Mouse (Mus musculus) embryonic stem cell, embryonic (primary cell): Measurements from ENCODE around the gene Rftn2.

Experiments used
- CTCF ChIA-PET, 4 experiments: fragments of 300-600 bp in 2 of 4; fragments of 350-600 bp in 2 of 4; sonication (Branson Sonifier 250); formaldehyde crosslinking; loops; one replicate each; lab custom pipeline; 2022; ENCODE audit warnings: inconsistent platforms in 2 of 4; lab: Charles Lee
- POLR2A ChIA-PET, 4 experiments: fragments of 300-600 bp in 2 of 4; fragments of 350-600 bp in 2 of 4; sonication (Branson Sonifier 250); formaldehyde crosslinking; loops; one replicate each; lab custom pipeline; 2022; ENCODE audit warnings: antibody characterized with exemption in 4 of 4, inconsistent platforms in 1 of 4; lab: Charles Lee

Gene Rftn2

GRCm38 (mm10) chr1:55164005-55164404 lies 62.6 kb downstream of the Rftn2 start:
- POLR2A ChIA-PET = interaction anchor here (0.6 to 1.7 kb wide), 11 partner anchors 14 to 725 kb away, joined by 3 to 5 read pairs (median 3); partner anchors contain the start of gene Mob4 (in 1 of the 4)
- CTCF ChIA-PET = interaction anchor here in 1 of 4 experiments (0.6 to 0.8 kb wide), 2 partner anchors 15 to 242 kb away, joined by 3 read pairs; partner anchors contain the start of gene Plcl1

- ChIA-PET CTCF (no interaction called here), POLR2A (interaction anchor here in 2 of 4 experiments (0.6 to 5.1 kb wide), 7 partner anchors 20 to 138 kb away, joined by 3 to 31 read pairs (median 3); partner anchors contain the start of genes Hspd1 (in 1 of the 2) and Hspe1 (in 1 of the 2))
Observed at GRCm38 (mm10) chr1:55162781-55163180, 63.8 kb downstream of the Rftn2 start.

- CTCF ChIA-PET = interaction anchor here in 2 of 4 experiments (0.6 to 1.0 kb wide), 2 partner anchors 221 to 1538 kb away, joined by 3 to 4 read pairs; no protein-coding TSS in a partner anchor
- POLR2A ChIA-PET = interaction anchor here in 2 of 4 experiments (0.8 to 5.1 kb wide), 5 partner anchors 18 to 94 kb away, joined by 3 to 31 read pairs (median 5); partner anchors contain the start of genes Hspd1 (in 1 of the 2) and Hspe1 (in 1 of the 2)
Observed at GRCm38 (mm10) chr1:55161895-55162294, 64.7 kb downstream of the Rftn2 start.

- ChIA-PET POLR2A (interaction anchor here in 3 of 4 experiments (0.6 to 5.1 kb wide), 9 partner anchors 12 to 603 kb away, joined by 3 to 31 read pairs (median 3); partner anchors contain the start of genes Hspd1 (in 1 of the 3) and Hspe1 (in 1 of the 3)), CTCF (interaction anchor here in 2 of 4 experiments (0.6 to 1.0 kb wide), 2 partner anchors 222 to 1539 kb away, joined by 3 to 4 read pairs; no protein-coding TSS in a partner anchor)
Observed at GRCm38 (mm10) chr1:55160831-55161638, 65.5 kb downstream of the Rftn2 start.

GRCm38 (mm10) chr1:55160218-55160617 lies 66.4 kb downstream of the Rftn2 start:
- CTCF ChIA-PET = interaction anchor here in 1 of 4 experiments (1.2 kb wide), 1 partner anchor 9 kb away, joined by 4 read pairs; no protein-coding TSS in a partner anchor
- POLR2A ChIA-PET = interaction anchor here in 3 of 4 experiments (0.6 to 5.1 kb wide), 13 partner anchors 12 to 234 kb away, joined by 3 to 31 read pairs (median 4); partner anchors contain the start of genes Mob4 (in 2 of the 3), Ankrd44 (in 1 of the 3), Hspd1 (in 1 of the 3) and Hspe1 (in 1 of the 3)

- CTCF ChIA-PET = no interaction called here
- POLR2A ChIA-PET = interaction anchor here in 3 of 4 experiments (0.7 to 5.1 kb wide), 10 partner anchors 10 to 178 kb away, joined by 3 to 31 read pairs (median 4); partner anchors contain the start of genes Hspd1 (in 1 of the 3), Hspe1 (in 1 of the 3) and Mob4 (in 1 of the 3)
Observed at GRCm38 (mm10) chr1:55158821-55159220, 67.8 kb downstream of the Rftn2 start.

GRCm38 (mm10) chr1:55158211-55158610 lies 68.4 kb downstream of the Rftn2 start:
- ChIA-PET CTCF (no interaction called here), POLR2A (interaction anchor here in 3 of 4 experiments (0.6 to 1.6 kb wide), 4 partner anchors 27 to 78 kb away, joined by 3 to 4 read pairs (median 3); partner anchors contain the start of gene Mob4 (in 1 of the 3))

- POLR2A ChIA-PET = interaction anchor here in 3 of 4 experiments (0.6 to 1.2 kb wide), 6 partner anchors 20 to 105 kb away, joined by 3 to 4 read pairs (median 3); partner anchors contain the start of genes Mob4 (in 2 of the 3) and Coq10b (in 1 of the 3)
- CTCF ChIA-PET = no interaction called here
Observed at GRCm38 (mm10) chr1:55157329-55157728, 69.3 kb downstream of the Rftn2 start.

GRCm38 (mm10) chr1:55145556-55145955 lies 81.0 kb downstream of the Rftn2 start:
- CTCF ChIA-PET = no interaction called here
- POLR2A ChIA-PET = no interaction called here

- POLR2A ChIA-PET = interaction anchor here in 2 of 4 experiments (0.5 to 2.5 kb wide), 10 partner anchors 9 to 115 kb away, joined by 3 to 7 read pairs (median 3); partner anchors contain the start of genes Hspd1 (in 1 of the 2) and Hspe1 (in 1 of the 2)
- CTCF ChIA-PET = no interaction called here
Observed at GRCm38 (mm10) chr1:55144338-55144737, 82.2 kb downstream of the Rftn2 start.

GRCm38 (mm10) chr1:55135846-55136245 lies 90.7 kb downstream of the Rftn2 start:
- ChIA-PET CTCF (interaction anchor here in 3 of 4 experiments (0.5 to 1.8 kb wide), 7 partner anchors 32 to 460 kb away, joined by 3 to 4 read pairs (median 3); no protein-coding TSS in a partner anchor), POLR2A (interaction anchor here (0.5 to 7.6 kb wide), 25 partner anchors 8 to 77 kb away, joined by 3 to 72 read pairs (median 3); partner anchors contain the start of genes Hspd1 (in 4 of the 4) and Hspe1 (in 4 of the 4))

GRCm38 (mm10) chr1:55134301-55134700 lies 92.3 kb downstream of the Rftn2 start:
- ChIA-PET POLR2A (interaction anchor here in 3 of 4 experiments (0.8 to 7.6 kb wide), 12 partner anchors 9 to 48 kb away, joined by 3 to 72 read pairs (median 5); partner anchors contain the start of genes Hspd1 (in 2 of the 3) and Hspe1 (in 2 of the 3)), CTCF (no interaction called here)

GRCm38 (mm10) chr1:55133173-55133572 lies 93.4 kb downstream of the Rftn2 start:
- CTCF ChIA-PET = no interaction called here
- POLR2A ChIA-PET = interaction anchor here (0.5 to 7.6 kb wide), 13 partner anchors 20 to 1669 kb away, joined by 3 to 72 read pairs (median 3); partner anchors contain the start of genes Hspd1 (in 2 of the 4) and Hspe1 (in 2 of the 4)

- ChIA-PET POLR2A (interaction anchor here in 3 of 4 experiments (0.5 to 7.6 kb wide), 18 partner anchors 12 to 1670 kb away, joined by 3 to 72 read pairs (median 4); partner anchors contain the start of genes Hspd1 (in 3 of the 3) and Hspe1 (in 3 of the 3)), CTCF (interaction anchor here in 1 of 4 experiments (1.8 kb wide), 1 partner anchor 26 kb away, joined by 5 read pairs; no protein-coding TSS in a partner anchor)
Observed at GRCm38 (mm10) chr1:55132308-55132707, 94.3 kb downstream of the Rftn2 start.

- CTCF ChIA-PET = interaction anchor here in 3 of 4 experiments (0.5 to 1.8 kb wide), 6 partner anchors 25 to 148 kb away, joined by 3 to 5 read pairs (median 4); no protein-coding TSS in a partner anchor
- POLR2A ChIA-PET = interaction anchor here (0.5 to 7.6 kb wide), 59 partner anchors 8 to 647 kb away, joined by 3 to 72 read pairs (median 4); partner anchors contain the start of genes Hspd1 (in 3 of the 4), Hspe1 (in 3 of the 4) and Coq10b (in 1 of the 4)
Observed at GRCm38 (mm10) chr1:55131424-55132014, 95.1 kb downstream of the Rftn2 start.

GRCm38 (mm10) chr1:55130943-55131401 lies 95.6 kb downstream of the Rftn2 start, which contains the start of gene Mob4:
TSS of gene Mob4 (plus strand) at chr1:55131231.
- ChIA-PET CTCF (interaction anchor here in 3 of 4 experiments (0.5 to 1.8 kb wide), 5 partner anchors 24 to 148 kb away, joined by 3 to 5 read pairs (median 4); no protein-coding TSS in a partner anchor), POLR2A (interaction anchor here (0.5 to 7.6 kb wide), 60 partner anchors 8 to 647 kb away, joined by 3 to 72 read pairs (median 4); partner anchors contain the start of genes Hspd1 (in 3 of the 4), Hspe1 (in 3 of the 4) and Coq10b (in 1 of the 4))
